Mouse (Mus musculus): ENCODE results near the gene Zfp219. TPM values are rescaled to one million over a fixed set of nuclear protein-coding genes. Genes with fewer than 3 reads are reported as not detected.

Gene Zfp219
- polyA plus RNA-seq, 1 experiment from 2014 or later = 78.3 TPM

- Histone ChIP-seq H3K9me3 (no peaks in the 10 kb centered on the region), H3K4me3 (no peak overlapping the region), H3K36me3 (peaks cover 60% of the 10 kb centered on the region), H3K4me2 (replicated peaks) (no peak overlapping the region), H3K27me3 (replicated peaks) (no peaks in the 10 kb centered on the region), H3K27ac (no peak overlapping the region), H3K9ac (no peak overlapping the region), H3K4me1 (peaks cover 16% of the 10 kb centered on the region)
- WGBS = 73% methylated on average over 12 of the region's 12 CpGs
- ATAC-seq (ENCODE audit: low FRiP score, low read depth) = no peak
Measured at GRCm38 (mm10) chr14:51989461-51989970, 31.0 kb downstream of the Zfp219 start.

- no peak for ATAC-seq (ENCODE audit: low FRiP score, low read depth)
- Histone ChIP-seq H3K9ac (no peak overlapping the region), H3K27ac (no peak overlapping the region), H3K4me1 (peaks cover 21% of the 10 kb centered on the region), H3K27me3 (replicated peaks) (no peaks in the 10 kb centered on the region), H3K36me3 (peaks cover 52% of the 10 kb centered on the region), H3K4me3 (no peak overlapping the region), H3K4me2 (replicated peaks) (no peak overlapping the region), H3K9me3 (no peaks in the 10 kb centered on the region)
- 82% methylated on average over 12 of the region's 12 CpGs for WGBS
Measured at GRCm38 (mm10) chr14:51988731-51989130, 31.8 kb downstream of the Zfp219 start.

- H3K4me1 ChIP-seq = peaks cover 25% of the 10 kb centered on the region
- peaks cover 41% of the 10 kb centered on the region for H3K36me3 ChIP-seq
- no peak overlapping the region for H3K4me3 ChIP-seq
- no peaks in the 10 kb centered on the region for H3K27me3 ChIP-seq (replicated peaks)
- WGBS = 92% methylated on average over 6 of the region's 6 CpGs
- no peak overlapping the region for H3K4me2 ChIP-seq (replicated peaks)
- no peak overlapping the region for H3K9ac ChIP-seq
- no peak overlapping the region for H3K27ac ChIP-seq
- no peak for ATAC-seq (ENCODE audit: low FRiP score, low read depth)
- H3K9me3 ChIP-seq = no peaks in the 10 kb centered on the region
Measured at GRCm38 (mm10) chr14:51987177-51987576, 33.4 kb downstream of the Zfp219 start.

GRCm38 (mm10) chr14:51986153-51986505 is 34.4 kb downstream of the Zfp219 start:
- no peaks in the 10 kb centered on the region for H3K9me3 ChIP-seq
- H3K36me3 ChIP-seq = peaks cover 31% of the 10 kb centered on the region
- H3K9ac ChIP-seq = peak overlapping the region; percentile 82
- 5% methylated on average over 7 of the region's 7 CpGs for WGBS
- peak overlapping the region; percentile 2; the same call in 1 of the 2 replicates for H3K27ac ChIP-seq
- H3K27me3 ChIP-seq (replicated peaks) = no peaks in the 10 kb centered on the region
- peak overlapping the region; percentile 69 for H3K4me3 ChIP-seq
- ATAC-seq (ENCODE audit: low FRiP score, low read depth) = no peak
- H3K4me2 ChIP-seq (replicated peaks) = peak overlapping the region; percentile 80
- peaks cover 25% of the 10 kb centered on the region for H3K4me1 ChIP-seq

GRCm38 (mm10) chr14:51985301-51986152 is 35.0 kb downstream of the Zfp219 start:
- peak overlapping the region; percentile 80 for H3K4me2 ChIP-seq (replicated peaks)
- peak overlapping the region; percentile 69 for H3K4me3 ChIP-seq
- peaks cover 24% of the 10 kb centered on the region for H3K36me3 ChIP-seq
- H3K27ac ChIP-seq = peak overlapping the region; percentile 44
- H3K9ac ChIP-seq = peak overlapping the region; percentile 82
- H3K9me3 ChIP-seq = no peaks in the 10 kb centered on the region
- H3K27me3 ChIP-seq (replicated peaks) = no peaks in the 10 kb centered on the region
- ATAC-seq (ENCODE audit: low FRiP score, low read depth) = peak; percentile 49
- H3K4me1 ChIP-seq = peaks cover 25% of the 10 kb centered on the region
- under 1% methylated on average over 27 of the region's 27 CpGs for WGBS

- peak within 1 kb of the TSS; percentile 44 for H3K27ac ChIP-seq
- H3K4me1 ChIP-seq = peaks cover 25% of the 10 kb centered on the region
- H3K9ac ChIP-seq = peak within 1 kb of the TSS; percentile 82
- peak within 1 kb of the TSS; percentile 69 for H3K4me3 ChIP-seq
- WGBS = under 1% methylated on average over 62 of the region's 74 CpGs
- ATAC-seq (ENCODE audit: low FRiP score, low read depth) = peak; percentile 85
- H3K27me3 ChIP-seq (replicated peaks) = no peaks in the 10 kb centered on the region
- H3K4me2 ChIP-seq (replicated peaks) = peak within 1 kb of the TSS; percentile 80
- no peaks in the 10 kb centered on the region for H3K9me3 ChIP-seq
- peaks cover 15% of the 10 kb centered on the region for H3K36me3 ChIP-seq
Measured at GRCm38 (mm10) chr14:51984247-51985231, 36.0 kb downstream of the Zfp219 start, which contains the start of gene Arhgef40. Gene Arhgef40 (plus strand): TSS chr14:51984719.

- H3K27ac ChIP-seq = no peak overlapping the region
- H3K36me3 ChIP-seq = peaks cover 8% of the 10 kb centered on the region
- no peaks in the 10 kb centered on the region for H3K27me3 ChIP-seq (replicated peaks)
- peaks cover 25% of the 10 kb centered on the region for H3K4me1 ChIP-seq
- WGBS = 8% methylated on average over 10 of the region's 10 CpGs
- H3K9me3 ChIP-seq = no peaks in the 10 kb centered on the region
- H3K9ac ChIP-seq = peak overlapping the region; percentile 82
- H3K4me3 ChIP-seq = peak overlapping the region; percentile 69
- H3K4me2 ChIP-seq (replicated peaks) = peak overlapping the region; percentile 80
- ATAC-seq (ENCODE audit: low FRiP score, low read depth) = no peak
Measured at GRCm38 (mm10) chr14:51983855-51984246, 36.7 kb downstream of the Zfp219 start.

GRCm38 (mm10) chr14:51983251-51983650 is 37.3 kb downstream of the Zfp219 start:
- H3K36me3 ChIP-seq = 0 out of 2 replicates have a peak, but pooled peaks cover 3% of the 10 kb centered on the region
- no peaks in the 10 kb centered on the region for H3K27me3 ChIP-seq (replicated peaks)
- H3K4me1 ChIP-seq = peaks cover 25% of the 10 kb centered on the region
- no peaks in the 10 kb centered on the region for H3K9me3 ChIP-seq
- no peak for ATAC-seq (ENCODE audit: low FRiP score, low read depth)
- H3K4me2 ChIP-seq (replicated peaks) = peak overlapping the region; percentile 80
- no peak overlapping the region for H3K27ac ChIP-seq
- no peak overlapping the region for H3K9ac ChIP-seq
- 67% methylated on average over 4 of the region's 4 CpGs for WGBS
- no peak overlapping the region for H3K4me3 ChIP-seq

- H3K36me3 ChIP-seq = no peaks in the 10 kb centered on the region
- H3K4me1 ChIP-seq = peaks cover 9% of the 10 kb centered on the region; the same call in 1 of the 2 replicates
- 90% methylated on average over 3 of the region's 3 CpGs for WGBS
- no peak overlapping the region for H3K27ac ChIP-seq
- no peaks in the 10 kb centered on the region for H3K9me3 ChIP-seq
- H3K4me3 ChIP-seq = no peak overlapping the region
- no peaks in the 10 kb centered on the region for H3K27me3 ChIP-seq (replicated peaks)
- H3K9ac ChIP-seq = no peak overlapping the region
- H3K4me2 ChIP-seq (replicated peaks) = no peak overlapping the region
- no peak for ATAC-seq (ENCODE audit: low FRiP score, low read depth)
Measured at GRCm38 (mm10) chr14:51979252-51979651, 41.3 kb downstream of the Zfp219 start.

- Histone ChIP-seq H3K27me3 (replicated peaks) (no peaks in the 10 kb centered on the region), H3K27ac (no peak overlapping the region), H3K36me3 (no peaks in the 10 kb centered on the region), H3K9ac (no peak overlapping the region), H3K9me3 (no peaks in the 10 kb centered on the region), H3K4me3 (no peak overlapping the region), H3K4me2 (replicated peaks) (no peak overlapping the region), H3K4me1 (no peaks in the 10 kb centered on the region)
- WGBS = 89% methylated on average over 3 of the region's 3 CpGs
- no peak for ATAC-seq (ENCODE audit: low FRiP score, low read depth)
Measured at GRCm38 (mm10) chr14:51967400-51967799, 53.1 kb downstream of the Zfp219 start.

GRCm38 (mm10) chr14:51960316-51960715 is 60.2 kb downstream of the Zfp219 start:
- Histone ChIP-seq H3K27me3 (replicated peaks) (no peaks in the 10 kb centered on the region), H3K4me2 (replicated peaks) (no peak overlapping the region), H3K36me3 (no peaks in the 10 kb centered on the region), H3K4me1 (no peaks in the 10 kb centered on the region), H3K4me3 (no peak overlapping the region), H3K9ac (no peak overlapping the region), H3K9me3 (no peaks in the 10 kb centered on the region), H3K27ac (no peak overlapping the region)
- WGBS = 88% methylated on average over 2 of the region's 2 CpGs
- ATAC-seq (ENCODE audit: low FRiP score, low read depth) = no peak
